Mouse (Mus musculus): ENCODE data around the gene Sgsm1. TPM values are rescaled to one million over a fixed set of nuclear protein-coding genes. Genes with fewer than 3 reads are reported as not detected.
"Not testable (repeated sequence)": the region's sequence is repeated elsewhere in the genome, so short reads cannot be mapped to it uniquely, and the experiment has no call there.

Gene Sgsm1
- polyA plus RNA-seq, 1 experiment: 1.9 TPM

- Histone ChIP-seq H3K79me2 (ENCODE audit: control insufficient read depth, insufficient read depth) (no peaks in the 10 kb centered on the region), H3K27me3 (ENCODE audit: control insufficient read depth, insufficient read depth, insufficient read length) (peaks cover 44% of the 10 kb centered on the region), H3K4me3 (ENCODE audit: insufficient read depth, poor library complexity, severe bottlenecking) (no peak overlapping the region), H3ac (ENCODE audit: control insufficient read depth, insufficient read length, low read depth) (no peak overlapping the region), H3K36me3 (ENCODE audit: control insufficient read depth, insufficient read depth) (no peaks in the 10 kb centered on the region), H3K79me3 (ENCODE audit: low read depth) (no peaks in the 10 kb centered on the region)
- TF ChIP-seq USF1 (IDR thresholded peaks at IDR 0.05; ENCODE audit: low read depth) (no peak), MYOD1 (IDR thresholded peaks at IDR 0.05; ENCODE audit: control insufficient read depth, insufficient read length, low read depth) (no peak), MYOG (IDR thresholded peaks at IDR 0.05; ENCODE audit: control insufficient read depth, extremely low read depth, insufficient read length) (no peak), MAX (IDR thresholded peaks at IDR 0.05) (no peak), FOSL1 (IDR thresholded peaks at IDR 0.05; ENCODE audit: insufficient read depth, low read length, poor library complexity, severe bottlenecking) (no peak), CEBPB (IDR thresholded peaks at IDR 0.05; ENCODE audit: low read depth) (no peak), CTCF (IDR thresholded peaks at IDR 0.05; ENCODE audit: control insufficient read depth, insufficient read depth, insufficient read length) (no peak)
Measured at GRCm38 (mm10) chr5:113352636-113353035, 42.0 kb upstream of the Sgsm1 start.

DNA sequence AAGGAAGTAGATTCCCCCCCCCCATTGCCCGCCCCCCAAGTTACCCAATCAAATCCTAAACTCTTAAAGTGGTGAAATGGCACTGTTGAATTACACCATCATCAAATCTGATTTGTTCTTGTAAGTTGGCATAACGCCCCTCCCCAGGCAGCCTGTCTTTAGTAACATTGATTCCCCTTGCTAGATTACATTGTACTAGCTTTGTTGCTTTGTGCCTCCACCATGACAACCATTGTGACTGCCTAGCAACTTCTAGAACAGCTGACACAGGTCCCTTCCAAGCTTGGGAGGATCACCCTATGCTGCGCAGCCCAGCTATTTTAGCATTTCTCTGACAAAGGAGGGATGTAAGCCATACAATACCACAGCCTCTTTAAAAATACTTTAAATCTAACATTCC, 41.2 kb upstream of the Sgsm1 start:
- H3K27me3 ChIP-seq (ENCODE audit: control insufficient read depth, insufficient read depth, insufficient read length): peaks cover 40% of the 10 kb centered on the region
- no peak overlapping the region for H3K4me3 ChIP-seq (ENCODE audit: insufficient read depth, poor library complexity, severe bottlenecking)

DNA sequence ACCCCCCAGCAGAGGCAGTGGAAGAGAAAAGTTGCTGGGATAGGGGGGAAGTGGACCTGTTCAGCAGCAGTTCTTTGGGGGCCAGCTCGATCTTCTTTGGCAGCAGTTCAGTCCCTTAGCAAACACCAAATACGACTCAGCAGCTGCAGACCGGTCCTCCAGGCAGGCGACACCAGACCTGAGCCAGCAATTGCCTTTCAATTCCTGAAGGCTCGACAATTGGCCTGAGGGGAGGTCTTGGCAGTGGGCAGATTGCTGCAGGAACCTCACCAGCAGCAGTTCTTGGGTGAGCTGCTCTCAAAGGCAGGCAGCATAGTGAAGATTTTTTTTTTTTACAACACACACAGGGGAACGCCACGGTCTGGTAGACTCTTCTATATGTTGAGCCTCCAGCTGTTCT, 39.2 kb upstream of the Sgsm1 start:
- Histone ChIP-seq H3ac (ENCODE audit: control insufficient read depth, insufficient read length, low read depth) (no peak overlapping the region), H3K4me3 (ENCODE audit: insufficient read depth, poor library complexity, severe bottlenecking) (no peak overlapping the region), H3K27me3 (ENCODE audit: control insufficient read depth, insufficient read depth, insufficient read length) (peaks cover 40% of the 10 kb centered on the region), H3K79me2 (ENCODE audit: control insufficient read depth, insufficient read depth) (no peaks in the 10 kb centered on the region), H3K36me3 (ENCODE audit: control insufficient read depth, insufficient read depth) (no peaks in the 10 kb centered on the region), H3K79me3 (ENCODE audit: low read depth) (no peaks in the 10 kb centered on the region)
- TF ChIP-seq CTCF (IDR thresholded peaks at IDR 0.05; ENCODE audit: control insufficient read depth, insufficient read depth, insufficient read length) (no peak), MAX (IDR thresholded peaks at IDR 0.05) (no peak), MYOD1 (IDR thresholded peaks at IDR 0.05; ENCODE audit: control insufficient read depth, insufficient read length, low read depth) (no peak), MYOG (IDR thresholded peaks at IDR 0.05; ENCODE audit: control insufficient read depth, extremely low read depth, insufficient read length) (no peak)

More for the DNA sequence above, 41.2 kb upstream of the Sgsm1 start:
- H3K79me3 ChIP-seq (ENCODE audit: low read depth): no peaks in the 10 kb centered on the region
- no peaks in the 10 kb centered on the region for H3K79me2 ChIP-seq (ENCODE audit: control insufficient read depth, insufficient read depth)
- TF ChIP-seq MYOG (IDR thresholded peaks at IDR 0.05; ENCODE audit: control insufficient read depth, extremely low read depth, insufficient read length) (no peak), FOSL1 (IDR thresholded peaks at IDR 0.05; ENCODE audit: insufficient read depth, low read length, poor library complexity, severe bottlenecking) (no peak), MAX (IDR thresholded peaks at IDR 0.05) (no peak), USF1 (IDR thresholded peaks at IDR 0.05; ENCODE audit: low read depth) (no peak), MYOD1 (IDR thresholded peaks at IDR 0.05; ENCODE audit: control insufficient read depth, insufficient read length, low read depth) (no peak), CEBPB (IDR thresholded peaks at IDR 0.05; ENCODE audit: low read depth) (no peak), CTCF (IDR thresholded peaks at IDR 0.05; ENCODE audit: control insufficient read depth, insufficient read depth, insufficient read length) (no peak)
- H3K36me3 ChIP-seq (ENCODE audit: control insufficient read depth, insufficient read depth): no peaks in the 10 kb centered on the region
- no peak overlapping the region for H3ac ChIP-seq (ENCODE audit: control insufficient read depth, insufficient read length, low read depth)

- TF ChIP-seq CEBPB (IDR thresholded peaks at IDR 0.05; ENCODE audit: low read depth) (no peak), MAX (IDR thresholded peaks at IDR 0.05) (no peak), USF1 (IDR thresholded peaks at IDR 0.05; ENCODE audit: low read depth) (no peak), MYOD1 (IDR thresholded peaks at IDR 0.05; ENCODE audit: control insufficient read depth, insufficient read length, low read depth) (no peak), MYOG (IDR thresholded peaks at IDR 0.05; ENCODE audit: control insufficient read depth, extremely low read depth, insufficient read length) (no peak), CTCF (IDR thresholded peaks at IDR 0.05; ENCODE audit: control insufficient read depth, insufficient read depth, insufficient read length) (no peak), FOSL1 (IDR thresholded peaks at IDR 0.05; ENCODE audit: insufficient read depth, low read length, poor library complexity, severe bottlenecking) (no peak)
- Histone ChIP-seq H3K79me3 (ENCODE audit: low read depth) (no peaks in the 10 kb centered on the region), H3K4me3 (ENCODE audit: insufficient read depth, poor library complexity, severe bottlenecking) (no peak overlapping the region), H3ac (ENCODE audit: control insufficient read depth, insufficient read length, low read depth) (no peak overlapping the region), H3K36me3 (ENCODE audit: control insufficient read depth, insufficient read depth) (no peaks in the 10 kb centered on the region), H3K79me2 (ENCODE audit: control insufficient read depth, insufficient read depth) (no peaks in the 10 kb centered on the region), H3K27me3 (ENCODE audit: control insufficient read depth, insufficient read depth, insufficient read length) (peaks cover 35% of the 10 kb centered on the region)
Measured at GRCm38 (mm10) chr5:113349226-113349625, 38.6 kb upstream of the Sgsm1 start.

- no peaks in the 10 kb centered on the region for H3K36me3 ChIP-seq (ENCODE audit: control insufficient read depth, insufficient read depth)
- no peaks in the 10 kb centered on the region for H3K79me2 ChIP-seq (ENCODE audit: control insufficient read depth, insufficient read depth)
- peaks cover 29% of the 10 kb centered on the region for H3K27me3 ChIP-seq (ENCODE audit: control insufficient read depth, insufficient read depth, insufficient read length)
- no peaks in the 10 kb centered on the region for H3K79me3 ChIP-seq (ENCODE audit: low read depth)
- TF ChIP-seq CTCF (IDR thresholded peaks at IDR 0.05; ENCODE audit: control insufficient read depth, insufficient read depth, insufficient read length): no peak
- TF ChIP-seq MAX (IDR thresholded peaks at IDR 0.05): no peak
- no peak for TF ChIP-seq MYOD1 (IDR thresholded peaks at IDR 0.05; ENCODE audit: control insufficient read depth, insufficient read length, low read depth)
- no peak for TF ChIP-seq USF1 (IDR thresholded peaks at IDR 0.05; ENCODE audit: low read depth)
- no peak for TF ChIP-seq MYOG (IDR thresholded peaks at IDR 0.05; ENCODE audit: control insufficient read depth, extremely low read depth, insufficient read length)
- no peak for TF ChIP-seq FOSL1 (IDR thresholded peaks at IDR 0.05; ENCODE audit: insufficient read depth, low read length, poor library complexity, severe bottlenecking)
- TF ChIP-seq CEBPB (IDR thresholded peaks at IDR 0.05; ENCODE audit: low read depth): no peak
- H3K4me3 ChIP-seq (ENCODE audit: insufficient read depth, poor library complexity, severe bottlenecking): no peak overlapping the region
- no peak overlapping the region for H3ac ChIP-seq (ENCODE audit: control insufficient read depth, insufficient read length, low read depth)
Measured at GRCm38 (mm10) chr5:113348597-113348996, 38.0 kb upstream of the Sgsm1 start.

GRCm38 (mm10) chr5:113347593-113347992, 37.0 kb upstream of the Sgsm1 start:
- no peak overlapping the region for H3ac ChIP-seq (ENCODE audit: control insufficient read depth, insufficient read length, low read depth)
- H3K36me3 ChIP-seq (ENCODE audit: control insufficient read depth, insufficient read depth): no peaks in the 10 kb centered on the region
- H3K4me3 ChIP-seq (ENCODE audit: insufficient read depth, poor library complexity, severe bottlenecking): no peak overlapping the region
- no peaks in the 10 kb centered on the region for H3K79me2 ChIP-seq (ENCODE audit: control insufficient read depth, insufficient read depth)
- no peaks in the 10 kb centered on the region for H3K79me3 ChIP-seq (ENCODE audit: low read depth)
- TF ChIP-seq CEBPB (IDR thresholded peaks at IDR 0.05; ENCODE audit: low read depth): no peak
- no peak for TF ChIP-seq USF1 (IDR thresholded peaks at IDR 0.05; ENCODE audit: low read depth)
- no peak for TF ChIP-seq CTCF (IDR thresholded peaks at IDR 0.05; ENCODE audit: control insufficient read depth, insufficient read depth, insufficient read length)
- no peak for TF ChIP-seq MYOG (IDR thresholded peaks at IDR 0.05; ENCODE audit: control insufficient read depth, extremely low read depth, insufficient read length)
- TF ChIP-seq FOSL1 (IDR thresholded peaks at IDR 0.05; ENCODE audit: insufficient read depth, low read length, poor library complexity, severe bottlenecking): no peak
- no peak for TF ChIP-seq MAX (IDR thresholded peaks at IDR 0.05)
- no peak for TF ChIP-seq MYOD1 (IDR thresholded peaks at IDR 0.05; ENCODE audit: control insufficient read depth, insufficient read length, low read depth)
- H3K27me3 ChIP-seq (ENCODE audit: control insufficient read depth, insufficient read depth, insufficient read length): peaks cover 18% of the 10 kb centered on the region

GRCm38 (mm10) chr5:113346651-113347050, 36.1 kb upstream of the Sgsm1 start:
- not testable (repeated sequence) for H3ac ChIP-seq (ENCODE audit: control insufficient read depth, insufficient read length, low read depth); H3K79me2 ChIP-seq (ENCODE audit: control insufficient read depth, insufficient read depth); H3K79me3 ChIP-seq (ENCODE audit: low read depth); H3K36me3 ChIP-seq (ENCODE audit: control insufficient read depth, insufficient read depth); H3K4me3 ChIP-seq (ENCODE audit: insufficient read depth, poor library complexity, severe bottlenecking)
- H3K27me3 ChIP-seq (ENCODE audit: control insufficient read depth, insufficient read depth, insufficient read length): peaks cover 12% of the 10 kb centered on the region
